Mouse (Mus musculus) myocyte (in vitro differentiated cells): ENCODE data around the gene Eapp.

Experiments
- CEBPB ChIP-seq: IDR thresholded peaks from 2 replicates; pipeline ENCODE4 v1.6.1; 2011; ENCODE audit warnings: mild to moderate bottlenecking, moderate library complexity; ENCODE audit not compliant: poor library complexity, insufficient read depth, severe bottlenecking
- E2F4 ChIP-seq: IDR thresholded peaks from one replicate; pipeline ENCODE4 v1.6.1; 2011; ENCODE audit warnings: mild to moderate bottlenecking, control low read depth, moderate library complexity; ENCODE audit not compliant: insufficient read depth
- MAX ChIP-seq: IDR thresholded peaks from one replicate; pipeline ENCODE4 v1.6.1; 2011; ENCODE audit warnings: low read depth, mild to moderate bottlenecking, control low read depth
- MYOD1 ChIP-seq, 3 experiments: IDR thresholded peaks; one replicate each; pipeline ENCODE4 v1.6.1; 2011; ENCODE audit warnings: control low read depth in 2 of 3, low read depth in 2 of 3, mild to moderate bottlenecking in 2 of 3, moderate library complexity in 1 of 3; ENCODE audit not compliant: insufficient read length in 2 of 3, control insufficient read depth in 1 of 3
- POLR2A ChIP-seq: IDR thresholded peaks from one replicate; pipeline ENCODE4 v1.6.1; 2011; ENCODE audit warnings: low read depth, mild to moderate bottlenecking, control low read depth, moderate library complexity; ENCODE audit not compliant: insufficient read length
- SRF ChIP-seq: IDR thresholded peaks from one replicate; pipeline ENCODE4 v1.6.1; 2011; ENCODE audit warnings: low read depth; ENCODE audit not compliant: control insufficient read depth, insufficient read length
- TCF12 ChIP-seq: IDR thresholded peaks from one replicate; pipeline ENCODE4 v1.6.1; 2011; ENCODE audit warnings: mild to moderate bottlenecking, control low read depth; ENCODE audit not compliant: poor library complexity, insufficient read depth, severe bottlenecking
- USF1 ChIP-seq: IDR thresholded peaks from one replicate; pipeline ENCODE4 v1.6.1; 2011; ENCODE audit warnings: low read depth, mild to moderate bottlenecking, control low read depth, moderate library complexity

DNA sequence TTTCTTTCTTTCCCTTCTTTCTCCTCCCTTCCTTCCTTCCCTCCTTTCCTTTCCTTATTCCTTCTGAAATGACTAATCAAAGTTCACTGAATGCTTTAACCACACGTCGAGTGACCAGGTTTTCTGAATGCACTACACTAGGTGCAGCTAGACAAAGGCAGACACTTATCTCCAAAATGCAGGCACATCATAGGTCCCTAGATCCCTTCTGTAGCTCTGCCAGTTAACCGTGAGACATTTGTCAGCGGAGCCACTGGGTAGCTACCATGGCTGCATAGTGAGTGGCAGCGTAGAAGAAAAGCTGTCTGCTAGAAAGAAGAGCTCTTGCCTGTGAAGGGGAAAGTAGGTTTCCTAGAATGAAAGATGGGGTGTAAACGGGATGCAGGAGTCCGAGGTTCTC, 3.7 kb upstream of the Eapp start:
- TF ChIP-seq POLR2A: no peak
- no peak for TF ChIP-seq TCF12
- no peak for TF ChIP-seq MAX
- TF ChIP-seq E2F4: no peak
- TF ChIP-seq USF1: no peak
- no peak for TF ChIP-seq CEBPB
- TF ChIP-seq MYOD1 (IDR thresholded peaks at IDR 0.05; ENCODE audit: control insufficient read depth in 1 of 3, insufficient read length in 2 of 3, low read depth in 2 of 3): no peak
- no peak for TF ChIP-seq SRF
